Mouse (Mus musculus): ENCODE measurements around the gene Ttc1. TPM values are rescaled to one million over a fixed set of nuclear protein-coding genes. Genes with fewer than 3 reads are reported as not detected.

Gene Ttc1
- polyA plus RNA-seq, 1 experiment from 2014 or later = 70.1 TPM

DNA sequence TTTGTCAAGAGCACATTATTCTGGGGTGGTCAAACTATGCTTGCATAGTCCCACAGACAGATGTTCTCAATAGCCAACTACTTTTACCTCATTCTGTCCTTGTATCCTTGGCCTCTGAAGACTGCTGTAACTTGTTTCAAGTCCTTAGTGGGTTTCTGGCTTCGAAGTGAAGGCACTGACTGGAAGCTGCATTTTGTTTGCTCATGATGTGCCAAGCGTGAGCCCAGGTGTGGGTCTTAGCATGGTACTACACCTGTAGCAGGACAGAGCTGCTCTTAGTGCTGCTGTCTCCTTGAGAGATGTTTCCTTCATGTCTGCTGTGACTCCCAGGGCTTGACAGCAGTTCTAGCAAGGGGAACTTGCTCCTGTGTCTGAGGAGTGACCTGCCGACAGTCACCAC, 24.4 kb downstream of the Ttc1 start:
- no peaks in the 10 kb centered on the region for H3K9me3 ChIP-seq (ENCODE audit: control insufficient read depth, low read length)
- no peak overlapping the region for H3K4me3 ChIP-seq (ENCODE audit: low read length)
- ATAC-seq = no peak
- H3K27me3 ChIP-seq (replicated peaks; ENCODE audit: control insufficient read depth, insufficient read depth, low read length) = no peaks in the 10 kb centered on the region
- H3K9ac ChIP-seq (ENCODE audit: low read depth, low read length) = no peak overlapping the region
- H3K27ac ChIP-seq (ENCODE audit: low read depth, low read length) = no peak overlapping the region
- H3K4me1 ChIP-seq (ENCODE audit: control insufficient read depth, insufficient read depth, low read depth, low read length) = no peaks in the 10 kb centered on the region
- 93% methylated on average over 3 of the region's 3 CpGs for WGBS
- H3K4me2 ChIP-seq (ENCODE audit: low read length) = no peak overlapping the region
- H3K36me3 ChIP-seq (ENCODE audit: control insufficient read depth, insufficient read depth, low read length) = peaks cover 18% of the 10 kb centered on the region

DNA sequence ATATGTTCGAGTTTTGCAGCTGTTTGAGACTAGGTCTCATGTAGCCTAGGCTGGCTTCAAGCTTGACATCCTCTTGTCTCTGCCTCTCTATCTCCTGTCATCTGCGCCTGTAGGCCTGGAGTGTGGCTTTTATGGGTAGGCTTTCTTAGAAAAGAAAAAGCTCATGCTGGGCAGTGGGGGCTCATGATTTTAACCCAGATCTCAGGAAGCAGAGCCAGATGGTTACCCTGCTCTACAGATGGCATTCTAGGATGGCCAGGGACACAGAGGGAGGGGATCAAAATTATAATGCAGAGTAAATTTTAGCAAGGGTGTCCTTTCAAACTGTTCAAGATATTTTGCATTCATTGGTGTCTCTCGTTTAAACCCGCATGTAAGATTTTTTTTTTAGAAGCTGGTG, 35.6 kb downstream of the Ttc1 start:
- Histone ChIP-seq H3K4me2 (ENCODE audit: low read length) (no peak overlapping the region), H3K27ac (ENCODE audit: low read depth, low read length) (no peak overlapping the region), H3K9ac (ENCODE audit: low read depth, low read length) (no peak overlapping the region), H3K36me3 (ENCODE audit: control insufficient read depth, insufficient read depth, low read length) (no peaks in the 10 kb centered on the region; the same call in 1 of the 2 replicates), H3K9me3 (ENCODE audit: control insufficient read depth, low read length) (no peaks in the 10 kb centered on the region), H3K4me1 (ENCODE audit: control insufficient read depth, insufficient read depth, low read depth, low read length) (no peaks in the 10 kb centered on the region), H3K4me3 (ENCODE audit: low read length) (no peak overlapping the region), H3K27me3 (replicated peaks; ENCODE audit: control insufficient read depth, insufficient read depth, low read length) (no peaks in the 10 kb centered on the region)
- no peak for ATAC-seq
- 93% methylated on average over 4 of the region's 4 CpGs for WGBS

DNA sequence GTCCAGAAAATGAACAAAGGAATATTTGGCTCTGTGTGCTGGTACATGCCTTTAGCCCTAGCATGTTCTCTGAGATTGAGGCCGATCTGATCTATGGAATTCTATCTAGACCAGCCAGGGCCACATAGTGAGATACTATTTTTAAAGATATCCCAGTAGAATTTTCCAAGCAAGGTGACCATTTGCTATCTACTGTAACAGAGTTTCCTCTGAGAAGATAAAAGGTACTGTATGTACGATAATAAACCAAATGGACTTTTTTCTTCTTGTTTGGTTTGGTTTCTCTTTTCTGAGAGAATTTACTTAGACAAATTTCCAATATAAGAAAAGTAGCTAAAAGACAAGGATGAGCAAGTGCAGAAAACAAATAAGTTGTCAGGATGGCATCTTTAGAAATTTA, 39.4 kb downstream of the Ttc1 start:
- no peak for ATAC-seq
- 92% methylated on average over 2 of the region's 2 CpGs for WGBS
- Histone ChIP-seq H3K4me1 (ENCODE audit: control insufficient read depth, insufficient read depth, low read depth, low read length) (no peaks in the 10 kb centered on the region), H3K4me3 (ENCODE audit: low read length) (no peak overlapping the region), H3K9ac (ENCODE audit: low read depth, low read length) (no peak overlapping the region), H3K4me2 (ENCODE audit: low read length) (no peak overlapping the region), H3K27ac (ENCODE audit: low read depth, low read length) (no peak overlapping the region), H3K36me3 (ENCODE audit: control insufficient read depth, insufficient read depth, low read length) (peaks cover 17% of the 10 kb centered on the region), H3K27me3 (replicated peaks; ENCODE audit: control insufficient read depth, insufficient read depth, low read length) (no peaks in the 10 kb centered on the region), H3K9me3 (ENCODE audit: control insufficient read depth, low read length) (no peaks in the 10 kb centered on the region)

DNA sequence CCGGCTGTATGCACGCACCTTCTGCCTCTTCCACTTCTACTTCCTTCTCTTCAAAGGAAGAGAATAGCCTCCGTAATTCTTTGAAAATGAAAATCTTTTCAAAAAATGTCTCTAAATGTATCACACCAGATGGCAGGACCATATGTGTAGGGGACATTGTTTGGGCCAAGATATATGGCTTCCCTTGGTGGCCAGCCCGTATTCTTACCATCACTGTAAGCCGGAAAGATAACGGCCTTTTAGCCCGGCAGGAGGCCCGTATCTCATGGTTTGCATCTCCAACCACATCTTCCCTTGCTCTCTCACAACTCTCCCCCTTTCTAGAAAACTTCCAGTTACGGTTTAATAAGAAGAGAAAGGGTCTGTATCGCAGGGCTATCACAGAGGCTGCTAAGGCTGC, 42.1 kb downstream of the Ttc1 start:
- Histone ChIP-seq H3K4me1 (ENCODE audit: control insufficient read depth, insufficient read depth, low read depth, low read length) (no peaks in the 10 kb centered on the region), H3K4me3 (ENCODE audit: low read length) (no peak overlapping the region), H3K36me3 (ENCODE audit: control insufficient read depth, insufficient read depth, low read length) (peaks cover 17% of the 10 kb centered on the region), H3K9ac (ENCODE audit: low read depth, low read length) (no peak overlapping the region), H3K4me2 (ENCODE audit: low read length) (no peak overlapping the region), H3K27me3 (replicated peaks; ENCODE audit: control insufficient read depth, insufficient read depth, low read length) (no peaks in the 10 kb centered on the region), H3K27ac (ENCODE audit: low read depth, low read length) (no peak overlapping the region), H3K9me3 (ENCODE audit: control insufficient read depth, low read length) (no peaks in the 10 kb centered on the region)
- ATAC-seq = no peak
- 87% methylated on average over 10 of the region's 10 CpGs for WGBS

DNA sequence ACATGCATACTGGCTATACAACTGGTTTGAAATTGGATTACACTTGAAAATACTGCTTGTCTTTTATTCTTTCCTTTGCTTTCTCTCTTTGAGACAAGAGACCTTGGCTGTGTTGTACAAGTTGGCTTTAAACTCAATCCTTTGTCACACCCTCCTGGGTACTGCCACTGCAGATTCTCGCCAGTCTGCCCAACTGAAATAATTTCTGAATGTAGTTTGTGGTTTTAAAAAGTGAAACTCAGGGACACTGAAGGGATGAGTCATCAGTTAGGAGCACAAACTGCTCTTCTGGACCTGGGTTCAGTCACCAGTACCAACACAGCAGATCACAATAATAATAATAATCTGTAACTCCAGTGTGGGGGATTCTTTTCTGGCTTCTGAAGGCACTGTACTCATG, 44.3 kb downstream of the Ttc1 start:
- 80% methylated on average over 1 of the region's 1 CpGs for WGBS
- Histone ChIP-seq H3K9ac (ENCODE audit: low read depth, low read length) (no peak overlapping the region), H3K4me1 (ENCODE audit: control insufficient read depth, insufficient read depth, low read depth, low read length) (no peaks in the 10 kb centered on the region), H3K27me3 (replicated peaks; ENCODE audit: control insufficient read depth, insufficient read depth, low read length) (no peaks in the 10 kb centered on the region), H3K27ac (ENCODE audit: low read depth, low read length) (no peak overlapping the region), H3K36me3 (ENCODE audit: control insufficient read depth, insufficient read depth, low read length) (peaks cover 20% of the 10 kb centered on the region), H3K4me3 (ENCODE audit: low read length) (no peak overlapping the region), H3K9me3 (ENCODE audit: control insufficient read depth, low read length) (no peaks in the 10 kb centered on the region), H3K4me2 (ENCODE audit: low read length) (no peak overlapping the region)
- ATAC-seq = no peak

DNA sequence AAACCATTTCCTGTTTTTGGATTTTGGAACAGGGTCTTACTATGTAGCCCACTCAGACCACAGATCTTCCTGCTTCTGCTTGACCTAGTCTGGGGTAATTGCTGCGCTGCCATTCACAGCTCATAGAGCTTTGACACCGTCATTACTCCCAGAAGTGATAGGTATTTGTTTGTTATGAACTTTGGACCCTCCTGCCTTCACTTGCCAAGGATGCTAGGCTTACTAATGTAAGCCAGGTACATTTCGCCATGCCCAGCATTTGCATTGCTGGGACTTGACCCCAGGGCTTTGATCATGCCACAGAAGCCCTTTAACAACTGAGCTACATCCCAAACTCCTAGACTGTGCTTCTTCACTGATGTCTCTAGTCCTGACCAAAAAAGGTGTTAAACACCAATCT, 47.5 kb downstream of the Ttc1 start:
- Histone ChIP-seq H3K4me1 (ENCODE audit: control insufficient read depth, insufficient read depth, low read depth, low read length) (no peaks in the 10 kb centered on the region), H3K36me3 (ENCODE audit: control insufficient read depth, insufficient read depth, low read length) (peaks cover 12% of the 10 kb centered on the region), H3K27ac (ENCODE audit: low read depth, low read length) (no peak overlapping the region), H3K9me3 (ENCODE audit: control insufficient read depth, low read length) (no peaks in the 10 kb centered on the region), H3K4me2 (ENCODE audit: low read length) (no peak overlapping the region), H3K27me3 (replicated peaks; ENCODE audit: control insufficient read depth, insufficient read depth, low read length) (no peaks in the 10 kb centered on the region), H3K9ac (ENCODE audit: low read depth, low read length) (no peak overlapping the region), H3K4me3 (ENCODE audit: low read length) (no peak overlapping the region)
- 95% methylated on average over 3 of the region's 3 CpGs for WGBS
- ATAC-seq = no peak

DNA sequence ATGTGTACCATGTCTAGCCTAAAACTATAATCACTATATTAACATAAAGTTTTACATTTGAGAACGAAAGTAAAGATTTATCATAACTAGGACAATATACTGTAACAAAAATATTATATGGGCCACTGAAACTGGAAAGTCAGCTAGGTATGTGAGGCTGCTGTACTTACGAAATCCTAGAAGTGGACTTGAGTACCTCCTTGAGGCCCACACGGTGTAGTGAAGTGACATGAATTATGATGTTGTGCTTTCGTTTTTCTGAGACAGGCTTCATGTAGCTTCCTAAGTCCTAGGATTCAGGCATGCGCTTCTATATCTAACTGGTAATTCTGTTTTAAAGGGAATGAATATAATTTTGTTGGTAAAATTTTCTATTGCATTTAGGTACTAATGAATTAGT, 49.2 kb downstream of the Ttc1 start:
- H3K4me1 ChIP-seq (ENCODE audit: control insufficient read depth, insufficient read depth, low read depth, low read length) = no peaks in the 10 kb centered on the region
- H3K27ac ChIP-seq (ENCODE audit: low read depth, low read length) = no peak overlapping the region
- H3K9ac ChIP-seq (ENCODE audit: low read depth, low read length) = no peak overlapping the region
- H3K4me2 ChIP-seq (ENCODE audit: low read length) = no peak overlapping the region
- no peak for ATAC-seq
- H3K4me3 ChIP-seq (ENCODE audit: low read length) = no peak overlapping the region
- no peaks in the 10 kb centered on the region for H3K9me3 ChIP-seq (ENCODE audit: control insufficient read depth, low read length)
- H3K27me3 ChIP-seq (replicated peaks; ENCODE audit: control insufficient read depth, insufficient read depth, low read length) = no peaks in the 10 kb centered on the region
- H3K36me3 ChIP-seq (ENCODE audit: control insufficient read depth, insufficient read depth, low read length) = 0 out of 2 replicates have a peak, but pooled peaks cover 3% of the 10 kb centered on the region
- WGBS = 86% methylated on average over 5 of the region's 5 CpGs

DNA sequence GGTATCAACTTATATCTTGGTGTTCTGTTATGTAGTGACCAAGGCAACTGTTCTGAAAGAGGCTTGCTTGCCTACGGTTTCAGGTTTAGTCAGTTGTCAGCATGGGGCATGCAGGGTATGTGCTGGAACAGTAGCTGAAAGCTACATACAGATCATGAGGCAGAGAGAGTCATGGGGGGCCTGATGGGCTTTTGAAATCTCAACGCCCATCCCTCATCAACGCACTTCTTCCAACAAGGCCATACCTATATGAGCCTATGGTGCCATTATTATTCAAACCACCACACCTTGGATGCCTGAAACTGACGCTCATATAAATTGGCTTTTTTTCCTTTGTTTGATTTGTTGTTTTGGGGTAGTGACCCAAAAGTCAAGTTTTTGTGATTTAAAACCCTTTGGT, 51.2 kb downstream of the Ttc1 start:
- Histone ChIP-seq H3K4me2 (ENCODE audit: low read length) (no peak overlapping the region), H3K9me3 (ENCODE audit: control insufficient read depth, low read length) (no peaks in the 10 kb centered on the region), H3K4me1 (ENCODE audit: control insufficient read depth, insufficient read depth, low read depth, low read length) (no peaks in the 10 kb centered on the region), H3K36me3 (ENCODE audit: control insufficient read depth, insufficient read depth, low read length) (0 out of 2 replicates have a peak, but pooled peaks cover 5% of the 10 kb centered on the region), H3K27ac (ENCODE audit: low read depth, low read length) (no peak overlapping the region), H3K27me3 (replicated peaks; ENCODE audit: control insufficient read depth, insufficient read depth, low read length) (no peaks in the 10 kb centered on the region), H3K9ac (ENCODE audit: low read depth, low read length) (no peak overlapping the region), H3K4me3 (ENCODE audit: low read length) (no peak overlapping the region)
- no peak for ATAC-seq
- 80% methylated on average over 4 of the region's 4 CpGs for WGBS

DNA sequence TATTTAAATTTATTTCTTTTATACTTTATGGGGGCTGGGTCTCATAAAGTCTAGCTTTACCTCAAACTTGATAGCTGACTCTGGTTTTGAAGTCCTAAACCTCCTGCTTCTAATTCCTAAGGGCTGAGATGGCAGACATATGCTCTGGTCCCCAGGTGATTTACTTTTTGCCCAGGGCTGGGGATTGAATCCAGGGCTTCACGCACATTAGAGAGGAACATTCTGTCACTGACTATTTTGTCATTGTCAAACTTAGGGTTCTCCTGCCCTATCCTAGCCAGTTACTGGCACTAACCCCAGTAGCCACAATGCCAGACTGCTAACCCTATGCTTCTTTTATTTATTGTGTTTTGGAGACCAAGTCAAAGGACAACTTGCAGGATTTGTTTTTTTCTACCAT, 59.0 kb downstream of the Ttc1 start:
- Histone ChIP-seq H3K27me3 (replicated peaks; ENCODE audit: control insufficient read depth, insufficient read depth, low read length) (no peaks in the 10 kb centered on the region), H3K36me3 (ENCODE audit: control insufficient read depth, insufficient read depth, low read length) (peaks cover 7% of the 10 kb centered on the region; the same call in 1 of the 2 replicates), H3K9ac (ENCODE audit: low read depth, low read length) (no peak overlapping the region), H3K9me3 (ENCODE audit: control insufficient read depth, low read length) (no peaks in the 10 kb centered on the region), H3K4me1 (ENCODE audit: control insufficient read depth, insufficient read depth, low read depth, low read length) (peaks cover 12% of the 10 kb centered on the region), H3K4me3 (ENCODE audit: low read length) (no peak overlapping the region), H3K27ac (ENCODE audit: low read depth, low read length) (no peak overlapping the region), H3K4me2 (ENCODE audit: low read length) (no peak overlapping the region)
- WGBS = 61% methylated on average over 1 of the region's 1 CpGs
- no peak for ATAC-seq
